Comparison of ENCODE assay signal across 25 mouse cellular contexts in genomic region chr6:30477784-30478183, GRCm38 (mm10). TPM values are rescaled to one million over a fixed set of nuclear protein-coding genes. Genes with fewer than 3 reads are reported as not detected.
DNase-seq lines count a peak whose midpoint lies in the region; ATAC-seq and TF ChIP-seq lines count a peak whose summit lies in the region.
"Had no signal": no experiment of that assay in that cellular context is flagged by ENCODE, and none has a peak within 500 bp of the region (broad histone marks: within the 10 kb centered on the region; RNA-seq: fewer than 3 reads in every experiment).

No protein-coding gene starts in this region.

- TF ChIP-seq POLR2A in cerebellum, adult 2 months (IDR thresholded peaks at IDR 0.05; ENCODE audit: borderline replicate concordance, insufficient read depth, low read length): no peak
- TF ChIP-seq POLR2A in lung, adult 2 months (IDR thresholded peaks at IDR 0.05; ENCODE audit: borderline replicate concordance, extremely low read depth, low read depth, low read length): no peak

- H3K27ac ChIP-seq in cerebellum, adult 2 months (ENCODE audit: insufficient read depth, low read length): peak overlapping the region; percentile 51; the same call in 1 of the 2 replicates
- peak overlapping the region; percentile 93 for H3K27ac ChIP-seq in lung, embryonic 15.5 days
- peak overlapping the region; percentile 59; the same call in 1 of the 2 replicates for H3K27ac ChIP-seq in limb, embryonic 15.5 days
- H3K27ac ChIP-seq: heart, adult 2 months; heart, embryonic 15.5 days; hindbrain, embryonic 15.5 days; kidney, postnatal 0 days had no signal

- no peak for ATAC-seq in lung, embryonic 15.5 days (ENCODE audit: borderline replicate concordance, extremely low read depth, low FRiP score, low TSS enrichment)
- ATAC-seq in limb, embryonic 15.5 days (ENCODE audit: insufficient number of reproducible peaks, low FRiP score, low TSS enrichment, low read depth): no peak
- ATAC-seq: CD4-positive, CD25-positive, alpha-beta regulatory T cell, adult 4 months; forebrain, embryonic 13.5 days; Patski had no signal

- no peaks in the 10 kb centered on the region for H3K27me3 ChIP-seq in cerebellum, adult 2 months (ENCODE audit: control insufficient read depth, insufficient read depth, low read length)
- no peaks in the 10 kb centered on the region for H3K27me3 ChIP-seq in lung, embryonic 15.5 days
- H3K27me3 ChIP-seq in limb, embryonic 15.5 days: no peaks in the 10 kb centered on the region
- H3K27me3 ChIP-seq: forebrain, embryonic 13.5 days; heart, embryonic 15.5 days; hindbrain, embryonic 15.5 days; Patski had no signal

- no peak overlapping the region for H3K9ac ChIP-seq in lung, embryonic 15.5 days
- no peak overlapping the region for H3K9ac ChIP-seq in limb, embryonic 15.5 days
- H3K9ac ChIP-seq: forebrain, embryonic 13.5 days; heart, embryonic 15.5 days; hindbrain, embryonic 15.5 days had no signal

- H3K36me3 ChIP-seq in lung, embryonic 15.5 days: peaks cover 41% of the 10 kb centered on the region
- peaks cover 33% of the 10 kb centered on the region for H3K36me3 ChIP-seq in limb, embryonic 15.5 days

- peaks cover 28% of the 10 kb centered on the region for H3K4me1 ChIP-seq in cerebellum, adult 2 months (ENCODE audit: control insufficient read depth, insufficient read depth, low read length)
- H3K4me1 ChIP-seq in lung, embryonic 15.5 days: peaks cover 21% of the 10 kb centered on the region
- H3K4me1 ChIP-seq in lung, adult 2 months (ENCODE audit: control insufficient read depth, insufficient read depth, low read length): no peaks in the 10 kb centered on the region
- H3K4me1 ChIP-seq in limb, embryonic 15.5 days: peaks cover 17% of the 10 kb centered on the region; the same call in 1 of the 2 replicates
- H3K4me1 ChIP-seq: forebrain, embryonic 13.5 days; heart, embryonic 15.5 days had no signal

- no peaks in the 10 kb centered on the region for H3K9me3 ChIP-seq in lung, embryonic 15.5 days
- H3K9me3 ChIP-seq in limb, embryonic 15.5 days: no peaks in the 10 kb centered on the region
- H3K9me3 ChIP-seq: forebrain, embryonic 13.5 days; heart, embryonic 15.5 days; hindbrain, embryonic 15.5 days had no signal

- no peak for TF ChIP-seq CTCF in cerebellum, adult 2 months (IDR thresholded peaks at IDR 0.05; ENCODE audit: borderline replicate concordance, insufficient read depth, low read depth, low read length)
- TF ChIP-seq CTCF in lung, adult 2 months (IDR thresholded peaks at IDR 0.05; ENCODE audit: insufficient read depth, low read length): no peak

- no peak for DNase-seq in cerebellum, adult 2 months
- no peak for DNase-seq in cerebellum, postnatal 10 days
- DNase-seq in lung, adult 2 months: no peak
- DNase-seq in embryo, embryonic 11 days: no peak
- DNase-seq in urinary bladder, postnatal 4 days (ENCODE audit: low spot score in 2 of 2): no peak
- DNase-seq: adrenal gland, postnatal 14 days; gastrocnemius, postnatal 10 days; heart, adult 2 months; heart, postnatal 4 days; kidney, adult 18-20 months; layer of hippocampus, postnatal 36 days; lung, adult 18-20 months; midbrain, embryonic 14.5 days; right cerebral cortex, postnatal 25 days had no signal

- WGBS in cerebellum, adult 2 months: 84% methylated on average over 6 of the region's 6 CpGs
- WGBS in lung, embryonic 15.5 days: 66% methylated on average over 6 of the region's 6 CpGs
- WGBS in lung, adult 2 months: 69% methylated on average over 6 of the region's 6 CpGs
- 78% methylated on average over 6 of the region's 6 CpGs for WGBS in limb, embryonic 15.5 days

- H3K4me2 ChIP-seq in lung, embryonic 15.5 days: no peak overlapping the region
- no peak overlapping the region for H3K4me2 ChIP-seq in limb, embryonic 15.5 days
- H3K4me2 ChIP-seq: forebrain, embryonic 13.5 days; heart, embryonic 15.5 days; hindbrain, embryonic 15.5 days had no signal

- H3K4me3 ChIP-seq in cerebellum, adult 2 months (replicated peaks; ENCODE audit: insufficient read depth, low read depth, low read length): no peak overlapping the region
- no peak overlapping the region for H3K4me3 ChIP-seq in lung, embryonic 15.5 days
- H3K4me3 ChIP-seq in lung, adult 2 months (replicated peaks; ENCODE audit: extremely low read depth, low read depth, low read length): no peak overlapping the region
- H3K4me3 ChIP-seq in limb, embryonic 15.5 days: no peak overlapping the region
- H3K4me3 ChIP-seq: erythroblast, embryonic 14.5 days; forebrain, embryonic 13.5 days; heart, adult 2 months; heart, embryonic 15.5 days; hindbrain, embryonic 15.5 days had no signal

RNA-seq across cellular contexts. Expression of gene Tmem209, which starts 31.8 kb away (rescaled TPM):
- polyA plus RNA-seq in cerebellum, adult 2 months (2012; rRNA removed): 33.9 and 36.7 TPM in 2 replicates
- polyA plus RNA-seq in lung, embryonic 15.5 days (2015; fragmentation: Nextera tagmentation; extraction: Ambion mirVana): 35.3 and 39.6 TPM in 2 replicates
- polyA plus RNA-seq in lung, adult 2 months (2012; rRNA removed): 31.4 and 40.3 TPM in 2 replicates
- polyA plus RNA-seq in limb, embryonic 15.5 days (2015; fragmentation: Nextera tagmentation; extraction: Ambion mirVana): 28.0 and 28.1 TPM in 2 replicates

RNA-seq across cellular contexts. Expression of gene Ssmem1, which starts 31.9 kb away (rescaled TPM):
- polyA plus RNA-seq in cerebellum, adult 2 months (2012; rRNA removed): 0.08 and 0.17 TPM in 2 replicates
- 0.12 TPM in 1 of 2 replicates, not detected in the other for polyA plus RNA-seq in lung, embryonic 15.5 days (2015; fragmentation: Nextera tagmentation; extraction: Ambion mirVana)
- not detected in 2 replicates for polyA plus RNA-seq in lung, adult 2 months (2012; rRNA removed)
- 0.14 TPM in 1 of 2 replicates, not detected in the other for polyA plus RNA-seq in limb, embryonic 15.5 days (2015; fragmentation: Nextera tagmentation; extraction: Ambion mirVana)
- polyA plus RNA-seq: CD4-positive, CD25-positive, alpha-beta regulatory T cell, adult 4 months; erythroblast, embryonic 14.5 days; forebrain, embryonic 13.5 days; midbrain, embryonic 14.5 days; spleen, adult 2 months; stomach, embryonic 14.5 days had no signal
